Mouse (Mus musculus): ENCODE results near the gene Tfpi2.

The Tfpi2 gene

DNA sequence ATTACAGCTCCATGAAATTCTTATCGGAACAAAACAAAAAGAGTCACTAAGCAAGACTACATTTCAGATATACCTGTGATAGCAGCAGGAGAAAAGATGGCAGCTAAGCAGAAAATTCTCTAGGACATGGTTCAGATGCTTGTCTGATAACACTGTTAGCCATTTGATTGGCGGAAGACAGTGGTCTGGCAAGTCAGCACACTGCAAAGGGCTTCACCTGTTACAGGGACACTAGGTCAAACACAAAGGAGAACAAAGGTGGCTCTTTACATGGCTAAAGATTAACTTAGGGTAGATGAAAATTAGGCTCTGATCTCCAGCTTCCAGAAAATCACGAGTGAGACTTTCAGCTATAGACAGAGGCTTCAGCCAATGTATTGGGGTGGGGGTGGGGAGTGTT lies at the start of gene Tfpi2:
Gene Tfpi2 (minus strand): TSS at position 170 of the 400 bp plus-strand sequence.
- peak; percentile 12 to 65 for DNase-seq

DNA sequence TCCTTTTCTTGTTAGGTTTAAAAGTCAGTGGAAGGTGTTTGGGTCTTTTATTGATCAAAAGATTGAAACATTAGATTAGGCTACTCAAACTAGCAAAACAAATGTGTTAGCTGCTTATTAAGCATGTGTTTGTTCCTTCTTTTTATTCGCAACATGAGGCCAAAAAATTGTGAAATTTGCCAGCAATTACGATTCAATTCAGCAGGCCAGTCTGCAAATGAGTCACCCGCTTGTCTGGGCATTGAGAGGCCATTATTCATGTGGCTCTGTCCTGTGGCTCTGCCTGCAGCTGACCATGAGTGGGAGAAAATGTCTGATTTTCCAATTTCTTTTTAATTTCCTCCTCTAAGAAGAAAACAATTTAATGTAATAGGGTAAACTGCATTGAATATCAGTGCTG lies 42.2 kb upstream of the Tfpi2 start:
- no peak for DNase-seq

DNA sequence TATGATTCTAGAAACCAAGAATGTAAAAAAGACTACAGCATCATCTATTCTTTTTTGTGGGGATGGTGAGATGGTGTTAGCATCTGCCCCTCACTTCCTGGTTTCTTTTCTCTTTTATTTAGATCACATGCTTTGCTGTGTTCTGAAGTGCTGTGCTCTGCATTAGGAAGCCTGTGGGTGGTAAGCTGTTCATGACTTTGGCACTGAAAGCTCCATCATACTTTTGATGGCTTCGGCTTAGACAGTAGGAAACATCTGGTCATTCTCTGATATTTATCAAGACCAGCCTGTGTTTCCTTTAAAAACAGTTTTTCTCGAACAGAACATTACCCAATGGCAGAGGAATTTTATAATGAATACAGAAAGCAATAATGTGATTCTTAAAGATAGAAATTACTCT lies 37.6 kb upstream of the Tfpi2 start:
- no peak for DNase-seq

DNA sequence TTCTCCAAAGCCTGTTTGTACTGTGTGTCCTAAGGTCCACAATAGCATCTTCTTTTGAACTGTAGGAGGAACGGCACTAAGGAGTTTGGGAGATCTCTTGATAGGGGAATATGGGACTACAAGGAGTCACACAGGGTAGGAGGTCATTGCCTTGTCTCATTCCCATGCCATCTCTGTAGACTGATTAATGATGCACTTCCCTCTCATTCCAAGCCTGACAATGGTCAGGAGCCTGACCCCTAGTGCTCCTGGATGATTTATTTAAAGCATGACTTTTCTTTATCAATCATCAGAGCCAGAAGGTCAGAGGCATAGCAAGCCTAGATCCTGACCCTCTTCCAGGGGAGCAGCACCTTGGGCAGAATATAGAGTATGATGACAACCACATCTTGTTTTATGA lies 33.9 kb upstream of the Tfpi2 start:
- DNase-seq, result peak in 1 of 2 experiments; percentile 34

- peak; percentile 27 to 65 for DNase-seq
Measured at GRCm38 (mm10) chr6:4009548-4009947, 20.8 kb upstream of the Tfpi2 start.

DNA sequence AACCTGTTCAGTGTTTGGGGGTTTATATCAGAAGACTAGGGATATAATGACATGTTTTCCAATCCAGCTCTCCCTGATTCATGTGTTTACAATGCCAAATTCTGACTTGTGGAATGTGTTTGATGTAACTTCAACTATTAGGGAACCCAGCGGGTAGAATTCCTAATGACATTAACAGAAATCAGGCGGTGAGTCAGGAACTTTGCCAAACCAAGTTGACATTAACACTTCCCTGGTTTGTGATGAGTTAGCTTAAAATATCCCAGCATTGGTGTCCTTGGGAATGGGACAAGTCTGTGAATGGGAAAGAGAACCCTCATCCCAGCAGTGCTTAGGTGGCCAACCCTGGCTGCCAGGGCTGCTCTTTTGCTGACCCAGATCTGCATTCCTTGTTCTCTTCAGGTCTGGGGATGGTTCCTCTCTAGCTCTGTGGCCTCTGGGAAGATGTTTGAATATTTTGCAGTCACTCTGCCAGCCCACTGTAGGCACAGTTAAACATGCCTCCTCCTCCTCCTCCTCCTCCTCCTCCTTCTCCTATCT lies 19.9 kb upstream of the Tfpi2 start:
- DNase-seq, result peak in 1 of 2 experiments; percentile 7

DNA sequence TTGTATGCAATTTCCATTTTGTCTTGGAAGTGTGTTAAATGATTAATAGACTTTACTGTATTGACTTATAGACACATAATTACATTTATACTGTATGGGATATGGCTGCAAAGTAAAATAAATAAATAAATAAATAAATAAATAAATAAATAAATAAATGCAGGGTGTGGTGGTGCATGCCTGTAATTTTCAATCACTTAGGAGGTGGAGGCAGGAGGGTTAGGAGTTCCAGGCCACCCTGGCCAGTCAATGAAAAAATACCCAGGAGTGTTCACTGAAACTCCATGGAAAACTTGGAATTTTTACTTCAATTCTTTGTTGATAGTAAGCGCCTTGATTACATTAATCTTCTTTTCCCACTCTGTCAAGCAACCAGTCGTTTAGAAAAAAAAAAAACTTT lies 16.1 kb upstream of the Tfpi2 start:
- DNase-seq, result no peak

- DNase-seq, result peak; percentile 81 to 84
Measured at GRCm38 (mm10) chr6:4003890-4004306, 15.2 kb upstream of the Tfpi2 start, which contains the start of gene Gng11. Gng11 (plus strand) TSS chr6:4003904.

DNA sequence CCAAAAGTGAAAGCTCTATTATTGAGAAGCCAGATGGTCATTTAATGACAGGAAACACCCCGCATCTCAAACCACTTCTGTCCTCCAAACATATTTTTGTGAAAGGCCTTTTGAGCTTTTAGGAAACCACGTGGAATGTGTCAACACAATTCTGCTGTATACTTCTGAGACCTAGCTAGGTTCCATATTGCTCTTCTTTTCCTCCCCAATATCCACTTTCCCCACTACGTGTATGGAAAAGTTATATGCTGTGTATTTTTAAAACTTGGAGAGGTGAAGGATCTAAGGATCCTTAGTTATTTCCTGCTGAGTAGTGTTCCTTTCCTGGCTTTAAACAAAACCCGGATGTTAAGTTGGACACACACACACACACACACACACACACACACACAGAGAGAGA lies 14.7 kb upstream of the Tfpi2 start:
- DNase-seq, result peak in 1 of 2 experiments; percentile 6

DNA sequence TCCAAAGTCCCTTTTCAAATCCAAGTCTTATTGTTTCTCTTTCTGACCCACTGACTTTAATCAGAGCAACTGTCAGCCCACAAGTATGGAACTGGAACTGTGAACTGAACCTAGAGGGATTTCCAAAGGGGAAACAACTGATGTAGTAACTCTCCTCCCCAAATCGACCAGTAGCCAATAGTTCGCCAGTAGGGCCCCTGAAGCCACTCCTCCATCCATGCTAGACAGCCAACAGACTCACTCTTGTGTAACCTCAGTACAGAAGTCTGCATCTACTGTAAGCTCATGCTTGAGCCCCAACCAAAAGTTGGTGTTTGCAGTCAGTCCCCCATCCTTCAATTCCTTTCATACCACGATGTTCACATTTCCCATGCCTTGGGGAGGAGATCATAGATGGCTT lies 12.0 kb upstream of the Tfpi2 start:
- DNase-seq, result no peak

GRCm38 (mm10) chr6:3999296-3999695 lies 10.6 kb upstream of the Tfpi2 start:
- DNase-seq, result peak in 1 of 2 experiments; percentile 4

DNA sequence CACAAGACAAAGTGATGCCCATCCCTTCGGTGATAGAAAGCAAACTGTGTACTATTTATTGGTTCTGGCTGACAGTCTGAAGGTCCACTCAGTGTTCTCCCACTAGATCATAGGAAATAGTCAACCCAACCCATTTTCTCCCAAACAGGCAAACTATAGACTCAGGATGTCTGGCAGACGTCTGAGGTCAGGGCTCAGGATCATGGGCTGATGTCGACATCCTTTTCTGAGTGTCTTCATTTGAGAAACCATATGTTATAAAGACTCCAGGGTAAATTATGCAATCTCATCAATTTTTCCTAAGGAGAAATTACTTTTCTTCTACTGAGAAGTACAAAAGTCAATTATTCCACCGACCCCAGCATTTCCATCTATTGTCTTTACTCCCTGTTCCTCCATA lies 9.4 kb upstream of the Tfpi2 start:
- no peak for DNase-seq

- no peak for DNase-seq
Measured at GRCm38 (mm10) chr6:3993492-3993891, 4.8 kb upstream of the Tfpi2 start, which contains the start of gene Gngt1. Gngt1 (plus strand) TSS chr6:3993792.

- DNase-seq, result no peak
Measured at GRCm38 (mm10) chr6:3982661-3983284, 5.9 kb downstream of the Tfpi2 start.

GRCm38 (mm10) chr6:3973679-3974078 lies 15.0 kb downstream of the Tfpi2 start:
- peak in 1 of 2 experiments; percentile 1 for DNase-seq

DNA sequence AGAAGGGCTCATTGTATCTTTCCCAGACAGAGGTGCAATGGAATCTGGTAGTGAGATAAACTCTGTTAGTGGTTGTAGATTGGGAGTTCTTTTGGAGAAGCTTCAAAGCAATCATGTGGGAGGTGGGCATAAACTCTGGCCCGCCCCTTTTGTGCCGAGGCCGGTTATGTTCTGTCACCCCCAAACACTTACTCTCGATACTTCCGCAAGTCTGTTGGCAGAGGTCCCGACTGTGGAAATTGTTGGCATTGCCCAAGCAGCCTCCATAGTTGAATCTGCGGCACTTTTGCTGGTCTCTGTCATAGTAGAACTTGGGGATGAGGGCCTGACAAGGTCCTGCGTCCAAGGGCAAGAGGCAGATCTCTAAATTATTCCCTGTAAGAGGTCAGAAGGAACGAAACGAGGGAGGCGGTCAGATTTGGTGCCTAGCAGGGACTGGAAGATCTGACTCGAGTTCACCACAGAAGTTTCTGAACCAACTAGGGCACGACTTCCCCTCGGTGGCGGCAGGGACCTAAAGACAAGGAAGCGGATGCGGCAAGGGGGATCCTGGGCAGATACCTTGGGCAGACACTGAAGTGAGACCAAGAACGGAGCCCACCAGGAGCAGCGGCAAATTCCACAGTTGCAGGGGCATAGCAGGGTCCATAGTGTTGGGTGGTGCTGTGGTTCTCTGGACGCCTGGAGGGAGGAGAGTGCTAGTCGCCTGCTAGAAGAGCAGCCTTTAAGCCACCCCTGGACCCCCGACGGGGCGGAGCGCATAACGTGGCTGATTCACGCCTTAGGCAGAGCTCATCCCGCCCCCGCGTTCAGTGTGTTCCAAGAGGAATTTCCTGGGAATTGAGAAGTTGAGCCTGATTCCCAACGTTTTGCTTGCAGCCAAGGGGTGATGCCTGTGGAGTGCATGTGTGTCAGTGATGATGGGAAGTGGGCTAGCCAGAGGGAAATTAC lies 20.8 kb downstream of the Tfpi2 start:
- DNase-seq, result peak; percentile 16 to 45

DNA sequence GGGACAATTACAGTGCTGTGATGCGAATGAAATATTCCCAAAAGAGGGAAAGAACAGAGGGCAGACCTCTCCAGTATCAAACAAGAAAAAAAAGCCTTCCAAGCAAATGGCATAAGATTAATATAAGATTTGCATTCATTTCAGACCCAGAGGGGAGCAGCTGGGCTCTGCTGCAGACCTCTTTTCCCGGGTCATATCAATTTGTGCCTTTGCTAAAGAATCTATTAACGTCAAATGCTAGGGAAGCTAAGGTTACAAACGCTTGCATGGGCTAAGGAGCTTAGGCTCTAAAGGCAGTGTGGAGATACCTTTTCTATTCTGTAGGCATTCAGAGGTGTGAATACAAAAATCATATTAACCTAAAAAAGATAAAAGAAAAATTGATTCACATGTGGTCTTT lies 33.8 kb downstream of the Tfpi2 start:
- no peak for DNase-seq

- DNase-seq, result no peak
Measured at GRCm38 (mm10) chr6:3936140-3936714, 52.5 kb downstream of the Tfpi2 start.

GRCm38 (mm10) chr6:3935606-3936005 lies 53.1 kb downstream of the Tfpi2 start:
- peak; percentile 6 to 29 for DNase-seq

- no peak for DNase-seq
Measured at GRCm38 (mm10) chr6:3935048-3935447, 53.7 kb downstream of the Tfpi2 start.

- DNase-seq, result no peak
Measured at GRCm38 (mm10) chr6:3926140-3926539, 62.6 kb downstream of the Tfpi2 start.

DNA sequence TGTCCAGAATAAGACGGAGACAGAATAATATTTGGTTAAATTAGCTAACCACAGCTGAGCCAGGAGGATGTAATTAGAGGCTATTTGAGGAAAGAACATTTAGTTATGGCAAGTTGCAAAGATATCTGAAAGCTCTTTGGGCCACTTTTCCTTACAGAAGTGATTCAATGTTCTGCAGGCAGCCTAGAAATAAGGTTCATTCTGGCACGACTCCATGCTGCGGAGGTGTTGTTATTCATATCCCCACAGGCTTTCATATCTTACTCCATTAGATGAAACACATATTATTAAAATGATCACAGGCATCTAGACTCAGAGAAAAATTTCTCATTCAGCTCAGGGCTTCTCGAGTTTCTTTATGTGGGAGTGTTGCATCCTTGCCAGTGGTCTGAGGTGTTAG lies 65.8 kb downstream of the Tfpi2 start:
- DNase-seq, result no peak

- DNase-seq, result no peak
Measured at GRCm38 (mm10) chr6:3916015-3916414, 72.7 kb downstream of the Tfpi2 start.
